Mouse (Mus musculus) stomach, embryonic 14.5 days (tissue): ENCODE measurements around the gene Nme9. TPM values are rescaled to one million over a fixed set of nuclear protein-coding genes. Genes with fewer than 3 reads are reported as not detected.
A peak's percentile ranks its signal among the peaks of the same experiment; 100 is the strongest.

ENCODE experiments used
- ATAC-seq: fragments of 200-750 bp; cut with Nextera tagmentation; 2 replicates; pipeline ENCODE4 v1.8.0; 2017; ENCODE audit warnings: low read depth, moderate TSS enrichment; ENCODE audit not compliant: insufficient number of reproducible peaks, insufficient read depth, low FRiP score
- H3K27ac ChIP-seq: fragments of 300-500 bp; sonication (generic); 2 replicates; pipeline ENCODE4 v1.5.1; 2014; ENCODE audit warnings: mild to moderate bottlenecking, low read length, moderate library complexity, mixed read lengths
- H3K27me3 ChIP-seq: fragments of 300-500 bp; sonication (generic); 2 replicates; pipeline ENCODE4 v1.6.1; 2014; ENCODE audit warnings: low read length, control low read depth, mixed read lengths; ENCODE audit not compliant: control insufficient read depth, insufficient read depth
- H3K36me3 ChIP-seq: fragments of 300-500 bp; sonication (generic); 2 replicates; pipeline ENCODE4 v1.6.1; 2014; ENCODE audit warnings: mild to moderate bottlenecking, control low read depth, low read length, moderate library complexity, mixed read lengths; ENCODE audit not compliant: control insufficient read depth, insufficient read depth
- H3K4me1 ChIP-seq: fragments of 300-500 bp; sonication (generic); 2 replicates; pipeline ENCODE4 v1.6.1; 2014; ENCODE audit warnings: low read length, control low read depth, mixed read lengths; ENCODE audit not compliant: control insufficient read depth, insufficient read depth
- H3K4me2 ChIP-seq: fragments of 300-500 bp; sonication (generic); replicated peaks from 2 replicates; pipeline ENCODE4 v1.6.1; 2014; ENCODE audit warnings: low read depth, low read length, control low read depth
- H3K4me3 ChIP-seq: fragments of 300-500 bp; sonication (generic); 2 replicates; pipeline ENCODE4 v1.5.1; 2014; ENCODE audit warnings: low read depth, low read length, control low read depth
- H3K9ac ChIP-seq: fragments of 300-500 bp; sonication (generic); replicated peaks from 2 replicates; pipeline ENCODE4 v1.6.1; 2014; ENCODE audit warnings: low read depth, mild to moderate bottlenecking, control low read depth, low read length, moderate library complexity, mixed read lengths
- H3K9me3 ChIP-seq: fragments of 300-500 bp; sonication (generic); 2 replicates; pipeline ENCODE4 v1.6.1; 2016; ENCODE audit warnings: low read depth, low read length, control low read depth; ENCODE audit not compliant: control insufficient read depth
- WGBS: fragments of 180-500 bp; shearing (Covaris S2); extraction: QIAGEN DNeasy Blood & Tissue Kit; methylation state at CpG from one replicate; pipeline ENCODE4 v1.1.7; 2014; 5-methylcytosine and 5-hydroxymethylcytosine counted together
- polyA plus RNA-seq: library from polyadenylated mRNA; unstranded; fragments of >200 nt; fragmentation: Nextera tagmentation; extraction: Ambion mirVana; gene quantifications from 2 replicates; pipeline ENCODE4 v1.2.1, GENCODE M21; 2014

The Nme9 gene
- polyA plus RNA-seq, 1 experiment from 2014 or later: not detected

DNA sequence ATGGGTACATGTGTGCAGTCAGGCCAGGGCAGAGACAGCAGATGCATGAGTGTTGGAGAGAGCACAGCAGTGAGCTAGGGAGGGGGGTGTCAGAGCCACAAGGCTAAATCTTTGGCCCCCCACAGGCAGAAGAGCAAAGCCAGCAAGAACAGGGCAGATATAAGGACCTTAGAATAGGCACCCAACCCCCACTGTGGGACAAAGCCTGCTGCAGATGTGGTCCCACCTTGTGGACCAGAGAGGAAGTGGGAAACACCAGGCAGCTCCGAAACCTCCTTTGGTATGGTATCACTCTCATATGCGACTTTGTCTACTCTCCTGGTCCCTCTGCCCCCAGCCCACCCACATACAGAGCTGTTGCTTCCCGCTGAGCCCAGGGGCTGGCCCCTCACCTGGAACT, 29.4 kb upstream of the Nme9 start:
- no peak overlapping the region for H3K27ac ChIP-seq
- no peaks in the 10 kb centered on the region for H3K36me3 ChIP-seq
- no peaks in the 10 kb centered on the region for H3K9me3 ChIP-seq
- H3K9ac ChIP-seq: no peak overlapping the region
- H3K4me3 ChIP-seq: no peak overlapping the region
- no peak overlapping the region for H3K4me2 ChIP-seq
- ATAC-seq: no peak
- peaks cover 23% of the 10 kb centered on the region; the same call in 1 of the 2 replicates for H3K4me1 ChIP-seq
- 69% methylated on average over 3 of the region's 3 CpGs for WGBS
- no peaks in the 10 kb centered on the region for H3K27me3 ChIP-seq

DNA sequence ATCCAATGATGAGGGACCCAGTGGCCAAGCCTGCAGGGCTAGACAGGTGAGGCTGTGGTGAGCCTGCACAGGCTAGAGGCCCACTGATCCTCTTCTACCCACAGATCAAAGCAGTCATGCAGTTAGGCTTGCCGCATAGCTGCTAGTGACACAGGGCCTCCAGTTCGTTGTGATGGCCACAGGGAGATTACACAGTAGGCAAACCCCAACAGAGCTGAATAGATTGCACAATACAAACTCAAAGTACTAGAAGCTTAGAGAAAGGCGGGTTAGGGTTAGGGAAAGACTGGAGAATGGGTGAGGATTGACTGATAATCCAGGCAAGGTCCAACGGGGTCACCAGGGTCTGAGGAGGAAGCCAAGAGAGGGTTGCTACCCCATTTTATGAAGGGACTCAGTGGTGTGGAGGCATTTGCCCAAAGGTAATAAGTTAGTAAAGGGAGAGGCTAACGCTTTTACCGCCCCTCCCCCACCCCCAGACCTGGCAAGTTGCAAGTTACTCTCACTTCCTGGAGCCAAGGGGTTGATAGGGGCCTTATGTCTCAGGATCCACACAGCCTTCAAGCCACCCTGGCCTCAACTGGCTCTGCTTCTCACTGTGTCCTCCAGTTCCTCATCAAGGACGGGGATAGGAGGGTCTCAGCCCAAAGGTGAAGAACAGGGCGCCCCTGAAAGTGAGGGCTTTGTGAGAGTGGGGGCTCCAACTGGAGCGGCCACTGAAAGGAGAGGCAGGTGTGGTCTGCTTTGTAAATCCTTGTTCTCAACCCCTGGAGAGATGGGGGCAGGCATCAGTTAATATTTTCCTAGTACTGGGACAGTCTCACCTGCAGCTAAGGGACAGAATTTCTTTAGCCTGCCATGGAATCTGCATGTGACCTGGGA, 27.3 kb upstream of the Nme9 start:
- Histone ChIP-seq H3K9ac (no peak overlapping the region), H3K4me1 (peaks cover 21% of the 10 kb centered on the region; the same call in 1 of the 2 replicates), H3K9me3 (no peaks in the 10 kb centered on the region), H3K27me3 (no peaks in the 10 kb centered on the region), H3K36me3 (no peaks in the 10 kb centered on the region), H3K4me2 (no peak overlapping the region), H3K27ac (no peak overlapping the region), H3K4me3 (no peak overlapping the region)
- 59% methylated on average over 9 of the region's 9 CpGs for WGBS
- peak; percentile 25; the same call in 1 of the 2 replicates for ATAC-seq

DNA sequence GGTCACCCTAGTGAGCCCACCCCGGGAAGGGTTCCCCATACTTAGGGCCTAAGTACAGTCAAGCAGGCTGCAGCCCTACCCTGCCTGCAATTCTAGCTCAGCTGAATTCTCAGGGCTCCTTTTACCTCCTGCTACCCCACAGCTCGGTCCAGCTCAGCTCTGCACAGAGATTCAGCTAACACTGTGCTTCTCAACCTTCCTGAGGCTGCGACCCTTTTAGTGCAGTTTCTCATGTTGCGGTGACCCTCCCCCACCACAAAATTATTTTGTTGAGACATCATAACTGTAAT, 26.8 kb upstream of the Nme9 start:
- Histone ChIP-seq H3K4me3 (no peak overlapping the region), H3K27ac (no peak overlapping the region), H3K9me3 (no peaks in the 10 kb centered on the region), H3K9ac (no peak overlapping the region), H3K4me2 (no peak overlapping the region), H3K36me3 (no peaks in the 10 kb centered on the region), H3K4me1 (peaks cover 21% of the 10 kb centered on the region; the same call in 1 of the 2 replicates), H3K27me3 (no peaks in the 10 kb centered on the region)
- 48% methylated on average over 4 of the region's 4 CpGs for WGBS
- no peak for ATAC-seq

DNA sequence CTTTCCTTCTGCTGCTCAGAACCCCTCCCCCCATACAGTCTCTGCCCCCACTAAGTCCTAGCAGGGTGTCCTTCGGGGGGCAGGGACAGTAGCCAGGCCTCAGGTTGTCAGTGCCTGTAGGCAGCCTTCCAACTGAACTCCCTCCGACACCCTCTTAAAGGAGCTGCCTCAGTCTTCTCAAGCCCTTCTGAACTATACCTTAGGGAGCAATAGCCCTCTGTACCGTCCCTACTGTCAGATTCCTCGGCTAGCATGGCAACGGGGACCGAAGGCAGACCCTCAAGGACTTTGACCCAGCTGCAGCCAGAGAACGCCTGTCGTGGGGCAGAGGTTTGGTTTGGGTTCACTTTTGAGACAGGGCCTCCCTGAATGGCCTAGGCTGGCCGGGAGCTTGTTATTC, 26.0 kb upstream of the Nme9 start:
- ATAC-seq: no peak
- Histone ChIP-seq H3K4me3 (no peak overlapping the region), H3K27me3 (no peaks in the 10 kb centered on the region), H3K9ac (no peak overlapping the region), H3K27ac (no peak overlapping the region), H3K9me3 (no peaks in the 10 kb centered on the region), H3K36me3 (no peaks in the 10 kb centered on the region), H3K4me1 (peaks cover 21% of the 10 kb centered on the region; the same call in 1 of the 2 replicates), H3K4me2 (no peak overlapping the region)
- 57% methylated on average over 9 of the region's 9 CpGs for WGBS

DNA sequence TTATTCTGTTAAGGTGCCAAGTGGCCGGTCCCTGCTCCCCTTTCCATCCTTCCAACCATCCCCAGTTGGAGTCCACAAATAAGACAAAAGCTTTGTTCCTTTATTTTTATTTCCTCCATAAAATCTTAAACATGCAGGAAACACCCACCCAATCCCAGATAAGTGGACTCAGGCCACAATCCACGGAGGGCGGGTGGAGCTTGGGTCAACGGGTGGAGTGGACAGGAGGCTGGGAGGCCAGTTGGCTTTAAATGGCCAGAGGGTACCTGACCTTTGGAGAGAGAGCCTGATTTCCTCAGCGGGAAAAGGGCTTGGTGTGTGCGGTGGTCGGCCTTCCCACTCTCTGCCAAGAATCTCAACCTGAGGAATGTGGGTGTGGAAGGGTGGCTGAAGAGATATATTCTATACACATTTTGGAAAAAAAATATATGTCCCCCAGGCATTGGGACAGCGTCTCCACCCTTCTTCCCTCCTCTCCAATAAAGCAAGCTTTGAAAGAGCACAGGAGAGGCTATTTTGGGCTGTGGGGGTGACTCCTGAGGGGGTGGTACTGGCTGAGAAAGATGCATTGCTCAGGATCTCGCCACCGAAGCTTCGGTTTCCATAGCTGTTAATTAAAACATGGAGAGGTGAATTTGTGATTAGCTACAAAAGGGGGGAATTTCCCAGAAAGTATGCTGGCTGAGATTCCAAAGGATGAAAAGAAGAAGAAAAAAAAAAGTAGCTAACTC, 22.5 kb upstream of the Nme9 start:
- Histone ChIP-seq H3K27me3 (no peaks in the 10 kb centered on the region), H3K4me2 (no peak overlapping the region), H3K27ac (no peak overlapping the region), H3K9ac (no peak overlapping the region), H3K9me3 (no peaks in the 10 kb centered on the region), H3K4me3 (no peak overlapping the region), H3K4me1 (peaks cover 18% of the 10 kb centered on the region; the same call in 1 of the 2 replicates), H3K36me3 (no peaks in the 10 kb centered on the region)
- 70% methylated on average over 11 of the region's 11 CpGs for WGBS
- ATAC-seq: no peak

DNA sequence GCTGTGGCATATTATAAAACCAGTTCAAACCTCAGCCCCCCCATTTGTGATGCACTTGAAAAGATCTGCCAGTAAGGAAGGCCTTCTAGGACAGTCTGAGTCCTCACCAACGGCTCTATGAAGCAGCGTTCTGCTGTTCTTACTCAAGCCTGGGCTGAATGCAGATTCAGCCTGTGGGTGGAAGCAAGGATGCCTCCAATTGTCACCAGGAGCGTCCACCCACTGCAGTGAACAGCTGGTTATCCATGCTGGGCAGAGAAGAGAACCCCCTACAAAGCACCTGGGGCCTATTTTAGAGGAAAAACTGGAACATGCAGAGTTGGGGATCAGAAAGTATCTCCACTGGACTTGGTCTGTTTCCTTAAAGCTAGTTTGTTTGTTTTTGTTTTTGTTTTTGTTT, 21.4 kb upstream of the Nme9 start:
- no peak for ATAC-seq
- Histone ChIP-seq H3K4me1 (peaks cover 11% of the 10 kb centered on the region; the same call in 1 of the 2 replicates), H3K9me3 (no peaks in the 10 kb centered on the region), H3K27me3 (no peaks in the 10 kb centered on the region), H3K9ac (no peak overlapping the region), H3K4me2 (no peak overlapping the region), H3K27ac (no peak overlapping the region), H3K4me3 (no peak overlapping the region), H3K36me3 (no peaks in the 10 kb centered on the region)
- WGBS: 93% methylated on average over 3 of the region's 3 CpGs

DNA sequence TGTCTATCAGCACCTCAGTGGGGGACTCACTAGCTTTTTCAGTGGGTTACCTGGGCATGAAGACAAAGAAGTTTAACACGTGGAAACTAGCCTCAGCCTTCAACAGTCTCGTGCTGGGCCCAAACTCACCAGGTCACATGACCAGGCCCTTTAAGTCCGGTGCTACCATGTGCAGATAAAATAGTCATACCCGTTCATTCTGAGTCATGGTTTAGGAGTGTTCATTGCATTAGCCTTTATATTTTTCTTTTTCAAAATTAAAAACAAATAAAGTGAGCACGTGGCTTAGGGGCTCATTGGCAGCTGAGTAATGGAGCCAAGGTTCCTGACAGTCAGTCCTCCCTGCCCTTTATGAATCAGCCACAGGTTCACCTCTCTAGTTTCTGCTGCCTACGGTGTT, 20.5 kb upstream of the Nme9 start:
- ATAC-seq: no peak
- Histone ChIP-seq H3K4me1 (0 out of 2 replicates have a peak, but pooled peaks cover 5% of the 10 kb centered on the region), H3K27me3 (no peaks in the 10 kb centered on the region), H3K4me3 (no peak overlapping the region), H3K27ac (no peak overlapping the region), H3K9ac (no peak overlapping the region), H3K9me3 (no peaks in the 10 kb centered on the region), H3K36me3 (no peaks in the 10 kb centered on the region), H3K4me2 (no peak overlapping the region)
- 66% methylated on average over 6 of the region's 6 CpGs for WGBS

GRCm38 (mm10) chr9:99431346-99431745, 19.9 kb upstream of the Nme9 start:
- Histone ChIP-seq H3K36me3 (no peaks in the 10 kb centered on the region), H3K9me3 (no peaks in the 10 kb centered on the region), H3K4me3 (no peak overlapping the region), H3K27me3 (no peaks in the 10 kb centered on the region), H3K4me2 (no peak overlapping the region), H3K9ac (no peak overlapping the region), H3K4me1 (0 out of 2 replicates have a peak, but pooled peaks cover 5% of the 10 kb centered on the region), H3K27ac (no peak overlapping the region)
- no peak for ATAC-seq
- 90% methylated on average over 8 of the region's 8 CpGs for WGBS
